Mouse (Mus musculus) neural tube, embryonic 10.5 days (tissue): ENCODE data around the gene Rab4b.
A peak's percentile ranks its signal among the peaks of the same experiment; 100 is the strongest.

Experiments
- DNase-seq: peaks from one replicate; pipeline ENCODE4 v3.0.0-alpha.2; 2017; ENCODE audit warnings: low spot score; ENCODE audit errors: extremely low spot score

Gene Rab4b

GRCm38 (mm10) chr7:27160921-27161320 is 17.8 kb downstream of the Rab4b start:
- DNase-seq: no peak

GRCm38 (mm10) chr7:27159882-27160281 is 18.8 kb downstream of the Rab4b start:
- DNase-seq: peak; percentile 82

DNA sequence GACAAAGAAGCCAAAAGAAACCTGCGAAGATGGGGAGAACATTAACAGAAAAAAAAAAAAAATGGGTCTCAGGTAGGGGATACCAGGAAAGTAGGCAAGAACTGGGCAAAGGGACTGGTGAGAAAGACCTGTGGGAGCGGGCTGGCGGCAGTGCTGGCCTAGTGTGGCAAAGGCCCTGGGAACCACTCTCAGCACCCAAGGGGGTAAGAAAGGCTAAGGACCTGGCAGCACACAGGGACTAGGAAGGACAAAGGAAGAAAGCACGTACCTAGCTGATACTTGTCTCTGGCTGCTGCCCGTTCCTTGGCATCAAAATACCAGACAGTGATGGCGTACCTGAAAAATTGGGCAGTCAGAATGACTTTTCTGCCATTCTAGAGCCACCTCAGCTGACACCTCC is 19.4 kb downstream of the Rab4b start:
- no peak for DNase-seq

- no peak for DNase-seq
Measured at GRCm38 (mm10) chr7:27158171-27158570, 20.5 kb downstream of the Rab4b start.

GRCm38 (mm10) chr7:27156005-27156404 is 22.7 kb downstream of the Rab4b start:
- no peak for DNase-seq

- no peak for DNase-seq
Measured at GRCm38 (mm10) chr7:27153205-27153764, 25.4 kb downstream of the Rab4b start, which contains the start of gene Cyp2t4. Cyp2t4 (plus strand) TSS chr7:27153714.

GRCm38 (mm10) chr7:27136410-27136996 is 42.2 kb downstream of the Rab4b start:
- DNase-seq: no peak

GRCm38 (mm10) chr7:27133757-27134156 is 44.9 kb downstream of the Rab4b start:
- no peak for DNase-seq

DNA sequence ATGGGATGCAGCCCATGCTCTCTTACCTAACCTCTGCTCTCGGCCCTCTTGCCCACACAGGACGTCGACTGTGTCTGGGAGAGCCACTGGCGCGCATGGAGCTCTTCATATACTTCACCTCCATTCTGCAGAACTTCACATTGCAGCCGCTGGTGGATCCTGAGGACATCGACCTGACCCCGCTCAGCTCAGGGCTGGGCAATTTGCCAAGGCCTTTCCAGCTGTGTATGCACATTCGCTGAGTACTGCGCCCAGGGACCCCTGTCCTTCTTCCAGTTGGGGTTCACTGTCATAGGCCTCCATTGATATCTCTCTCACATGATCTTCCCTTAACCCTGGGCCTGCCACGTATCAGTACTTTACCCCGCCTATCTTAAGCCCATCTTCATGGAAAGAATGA is 45.5 kb downstream of the Rab4b start:
- no peak for DNase-seq

GRCm38 (mm10) chr7:27132588-27132987 is 46.1 kb downstream of the Rab4b start:
- DNase-seq: peak; percentile 52

DNA sequence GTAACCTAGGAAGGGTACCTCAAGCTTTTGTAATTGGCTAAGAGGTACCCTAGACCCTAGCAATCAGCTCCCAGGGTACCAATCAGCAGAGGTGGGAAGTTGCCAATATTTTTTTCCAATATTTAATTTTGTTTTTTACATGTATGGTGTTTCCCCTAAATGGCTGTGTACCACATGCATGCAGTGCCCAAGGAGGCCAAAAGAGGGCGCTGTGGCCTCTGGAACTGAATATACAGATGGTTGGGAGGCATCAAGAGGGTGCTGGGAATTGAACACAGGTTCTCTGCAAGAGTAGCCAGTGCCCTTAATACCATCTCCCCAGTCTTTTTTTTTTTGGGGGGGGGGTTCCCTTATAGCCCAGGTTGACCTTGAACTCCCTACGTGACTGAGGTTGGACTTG is 47.3 kb downstream of the Rab4b start:
- no peak for DNase-seq

DNA sequence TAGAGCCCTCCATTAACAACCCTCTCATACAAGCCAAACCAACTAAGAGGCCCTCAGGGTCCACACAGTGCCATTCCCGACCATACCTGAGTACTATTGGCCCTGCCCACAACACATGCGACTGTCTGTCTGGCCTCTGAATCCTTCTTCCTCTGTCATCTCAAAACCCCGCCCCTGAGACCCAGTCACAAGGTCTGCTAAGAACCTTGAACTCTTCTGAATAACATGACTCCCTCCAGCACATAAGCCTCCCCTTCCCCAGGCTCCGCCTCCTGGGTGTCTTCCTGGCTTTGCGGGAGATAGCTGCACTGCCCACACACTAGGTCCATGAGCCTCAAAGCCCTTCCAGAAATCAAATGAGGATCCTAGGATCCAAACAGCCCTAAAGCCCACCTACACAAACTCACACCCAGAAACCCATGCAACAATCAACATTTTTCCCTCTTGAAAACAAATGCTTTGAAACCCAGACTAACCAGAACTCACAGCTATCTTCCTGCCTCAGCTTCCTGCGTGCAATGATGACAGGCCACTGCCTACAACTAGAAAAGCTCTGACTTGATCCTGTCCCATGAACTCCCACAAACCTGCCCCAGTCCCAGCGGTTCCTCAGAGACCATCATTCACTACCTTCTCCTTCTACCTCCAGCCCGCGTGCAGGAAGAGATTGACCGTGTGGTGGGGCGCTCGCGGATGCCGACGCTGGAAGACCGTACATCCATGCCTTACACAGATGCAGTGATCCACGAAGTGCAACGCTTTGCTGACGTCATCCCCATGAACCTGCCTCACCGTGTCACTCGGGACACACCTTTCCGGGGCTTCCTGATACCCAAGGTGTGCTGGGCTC is 48.0 kb downstream of the Rab4b start:
- no peak for DNase-seq

- no peak for DNase-seq
Measured at GRCm38 (mm10) chr7:27129811-27130210, 48.9 kb downstream of the Rab4b start.

DNA sequence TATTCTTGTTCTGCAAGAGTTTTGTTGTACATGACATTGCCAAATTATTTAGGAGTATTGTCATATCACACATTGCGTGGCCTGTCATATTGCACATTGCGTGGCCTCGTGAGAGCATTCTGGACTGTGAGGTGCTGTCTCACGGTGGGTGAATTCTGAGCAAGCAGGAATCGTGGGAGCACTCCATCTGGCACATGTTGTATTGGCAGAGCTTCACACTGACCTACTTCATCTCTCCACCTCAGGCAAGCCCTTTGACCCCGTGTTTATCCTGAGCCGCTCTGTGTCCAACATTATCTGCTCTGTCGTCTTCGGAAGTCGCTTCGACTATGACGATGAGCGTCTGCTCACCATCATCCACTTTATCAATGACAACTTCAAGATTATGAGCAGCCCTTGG is 49.8 kb downstream of the Rab4b start:
- no peak for DNase-seq

GRCm38 (mm10) chr7:27128162-27128561 is 50.5 kb downstream of the Rab4b start:
- peak; percentile 31 for DNase-seq

DNA sequence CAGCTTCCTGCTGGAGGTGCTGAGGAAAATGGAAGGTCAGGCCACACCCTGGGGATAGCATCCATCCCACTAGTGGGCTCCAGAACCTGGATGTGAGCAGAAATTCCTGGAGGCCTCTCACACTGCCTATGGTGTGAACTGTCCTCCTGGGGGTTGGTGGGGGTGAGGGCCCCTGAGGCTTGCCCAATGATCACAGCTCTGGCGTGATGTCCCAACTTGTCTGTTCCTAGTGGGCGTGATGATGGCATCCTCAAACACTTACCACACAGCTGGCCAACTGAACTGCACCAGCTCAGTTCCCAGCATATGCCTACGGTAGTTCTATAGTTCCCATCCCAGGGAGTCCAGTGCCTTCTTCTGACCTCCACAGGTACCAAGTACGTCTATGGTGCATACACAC is 53.7 kb downstream of the Rab4b start:
- no peak for DNase-seq

- DNase-seq: no peak
Measured at GRCm38 (mm10) chr7:27124305-27124832, 54.3 kb downstream of the Rab4b start.

- no peak for DNase-seq
Measured at GRCm38 (mm10) chr7:27119676-27120075, 59.0 kb downstream of the Rab4b start, which contains the start of gene Cyp2f2. Cyp2f2 (plus strand) TSS chr7:27119909.
